Mouse (Mus musculus) kidney, adult 9 months (tissue): ENCODE measurements at regions not wholly inside any gene's neighbourhood (a gene's known extent, or its start where the extent isn't known, plus 50 kb on each side); places are given as distances from the start of the nearest gene placed in this dataset.
"Not testable (repeated sequence)": the region's sequence is repeated elsewhere in the genome, so short reads cannot be mapped to it uniquely, and the experiment has no call there.

Experiments used
- DNase-seq: peaks from one replicate; pipeline ENCODE4 v3.0.0; 2022

DNA sequence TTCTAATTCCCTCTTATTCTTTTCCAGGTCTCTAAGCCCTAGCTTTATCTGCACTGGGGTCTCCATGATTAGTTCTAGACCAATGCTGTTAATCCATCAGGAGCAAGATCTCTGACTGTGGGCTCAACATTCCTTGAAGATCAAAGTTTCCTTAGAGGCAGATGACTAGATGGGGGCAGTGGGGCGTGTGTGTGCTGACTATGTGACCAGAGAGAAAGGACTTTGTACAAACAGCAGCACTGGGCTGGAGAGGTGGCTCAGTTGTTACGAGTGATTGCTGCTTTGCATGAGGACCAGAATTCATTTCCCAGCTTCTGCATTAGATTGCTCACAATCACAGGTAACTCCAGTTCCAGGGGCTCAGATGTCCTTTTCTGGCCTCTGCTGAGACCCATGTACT is 250.1 kb upstream of the Zfp930 start:
- DNase-seq, result peak; percentile 39

GRCm38 (mm10) chr8:68961981-68962380 is 246.9 kb upstream of the Zfp930 start:
- DNase-seq, result no peak

DNA sequence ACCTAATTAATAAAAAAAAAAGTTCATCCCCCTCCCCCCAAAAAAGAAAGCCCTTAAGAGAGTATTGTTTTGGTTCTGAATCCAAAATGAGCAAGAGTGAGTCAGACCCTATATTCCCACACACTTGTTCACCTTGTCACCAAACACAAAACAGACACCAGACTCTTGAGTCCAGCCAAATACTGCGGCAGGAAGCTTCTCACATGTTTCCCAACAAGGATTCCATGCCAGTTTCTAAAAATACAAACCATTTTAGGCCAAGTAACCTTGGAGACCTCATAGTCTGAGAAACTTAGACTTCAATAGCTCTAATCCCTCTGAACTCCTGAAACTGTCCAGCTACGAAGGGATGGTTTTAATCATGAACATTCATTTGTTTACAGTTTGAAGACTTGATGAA is 233.1 kb upstream of the Zfp930 start:
- no peak for DNase-seq

DNA sequence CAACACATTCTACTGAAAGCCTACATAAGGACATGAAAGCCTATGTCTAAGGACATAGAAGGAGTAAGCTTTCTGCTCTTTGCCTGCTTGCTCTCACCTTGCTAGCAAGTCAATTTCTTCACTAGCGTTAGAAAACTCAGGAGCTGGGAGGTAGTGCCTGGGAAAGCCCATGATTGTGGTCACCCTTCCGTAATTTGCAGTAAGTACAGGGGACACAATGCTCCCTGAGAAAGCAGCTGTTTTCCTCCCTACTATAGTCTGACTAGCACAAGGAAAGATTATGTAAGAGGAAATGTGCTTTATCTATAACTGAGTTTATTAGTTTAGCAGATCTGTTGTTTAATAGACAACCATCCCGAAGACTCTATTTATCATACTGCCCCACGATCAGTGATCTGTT is 231.7 kb upstream of the Zfp930 start:
- no peak for DNase-seq

DNA sequence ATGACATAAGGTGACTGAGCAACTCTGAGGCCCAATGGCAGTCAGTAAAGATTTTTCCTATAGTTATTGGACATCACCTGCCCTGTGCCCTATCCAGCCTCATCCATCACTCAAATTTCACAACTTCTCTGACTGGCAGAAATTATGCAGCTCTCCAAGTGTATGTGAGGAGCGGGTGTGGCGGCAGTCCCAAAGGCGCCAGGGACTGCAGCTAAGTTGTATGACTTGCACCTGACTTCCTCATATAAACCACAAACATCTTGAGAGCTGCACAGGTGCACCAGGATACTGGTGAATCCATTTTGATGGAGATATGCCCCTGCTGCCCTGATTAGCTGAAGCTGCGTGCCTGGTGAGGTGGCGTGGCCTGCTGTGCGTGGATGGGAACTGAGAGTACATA is 225.7 kb upstream of the Zfp930 start:
- not testable (repeated sequence) for DNase-seq

DNA sequence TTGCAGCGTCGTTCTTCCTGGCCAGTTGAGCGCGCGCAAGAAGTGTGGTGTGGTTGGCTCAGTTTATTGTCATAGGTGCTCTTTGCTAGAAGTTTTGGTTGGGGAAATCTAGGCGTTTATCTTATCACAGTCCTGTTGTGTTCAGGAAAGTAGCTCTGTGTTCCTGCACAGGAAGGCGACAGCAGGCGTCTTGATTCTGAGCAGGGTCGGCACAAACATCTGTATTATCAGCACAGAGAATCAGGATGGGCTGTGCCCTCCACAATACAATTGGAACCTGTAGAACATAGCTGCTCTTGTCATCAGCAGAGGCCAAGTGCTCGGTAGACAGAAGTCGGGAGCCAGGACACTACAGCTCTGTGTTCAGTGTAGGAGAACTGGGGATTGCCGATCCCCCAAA is 225.1 kb upstream of the Zfp930 start:
- DNase-seq, result no peak

DNA sequence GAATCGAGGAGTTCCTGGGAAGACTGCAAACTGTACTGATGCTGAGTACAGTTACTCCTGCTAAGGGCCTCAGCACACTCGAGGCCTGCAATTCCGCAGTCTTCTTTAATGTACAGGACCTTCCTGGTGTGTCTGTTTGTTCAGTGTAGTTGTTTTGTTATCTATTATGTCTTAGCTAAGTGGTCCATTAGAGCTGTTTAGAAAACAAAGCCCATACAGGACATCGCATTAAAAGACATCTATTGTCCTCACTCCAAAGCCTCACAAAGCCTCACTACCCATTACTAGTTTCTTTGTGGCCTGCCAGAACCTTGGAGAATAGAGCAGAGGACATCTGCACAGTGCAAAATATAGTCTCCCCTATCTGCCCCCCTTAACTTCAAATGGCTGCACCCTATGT is 224.4 kb upstream of the Zfp930 start:
- no peak for DNase-seq

- no peak for DNase-seq
These were observed 222.4 kb upstream of the Zfp930 start for GRCm38 (mm10) chr8:68986425-68986824.
